Mouse (Mus musculus): ENCODE data around the gene Stap2.

Stap2 gene

GRCm38 (mm10) chr17:55957726-55958583 lies 47.4 kb downstream of the Stap2 start:
- no peak for DNase-seq

GRCm38 (mm10) chr17:55957168-55957567 lies 48.2 kb downstream of the Stap2 start:
- DNase-seq, result peak; percentile 89

GRCm38 (mm10) chr17:55956591-55956990 lies 48.8 kb downstream of the Stap2 start:
- no peak for DNase-seq

- DNase-seq, result peak; percentile 88
Measured at GRCm38 (mm10) chr17:55956129-55956528, 49.3 kb downstream of the Stap2 start.

- no peak for DNase-seq
Measured at GRCm38 (mm10) chr17:55954229-55954628, 51.2 kb downstream of the Stap2 start.

- no peak for DNase-seq
Measured at GRCm38 (mm10) chr17:55953751-55954150, 51.6 kb downstream of the Stap2 start.

GRCm38 (mm10) chr17:55952447-55953027 lies 52.8 kb downstream of the Stap2 start, which contains the start of gene Ebi3:
Ebi3 (plus strand) TSS chr17:55952640.
- DNase-seq, result no peak

- no peak for DNase-seq
Measured at GRCm38 (mm10) chr17:55952041-55952440, 53.3 kb downstream of the Stap2 start.

GRCm38 (mm10) chr17:55950601-55951000 lies 54.8 kb downstream of the Stap2 start:
- DNase-seq, result no peak

GRCm38 (mm10) chr17:55949400-55949799 lies 56.0 kb downstream of the Stap2 start, which contains the start of gene Zfp119b:
Zfp119b (minus strand) TSS chr17:55949500.
- no peak for DNase-seq

- no peak for DNase-seq
Measured at GRCm38 (mm10) chr17:55948647-55949046, 56.7 kb downstream of the Stap2 start.

All from kidney, postnatal 10 days (tissue).